Mouse (Mus musculus) gastrocnemius, postnatal 36 days (tissue): ENCODE measurements around the gene Nos1ap. TPM values are rescaled to one million over a fixed set of nuclear protein-coding genes. Genes with fewer than 3 reads are reported as not detected.

Experiments
- DNase-seq, 2 experiments: peaks; one replicate each; pipeline ENCODE4 v3.0.0; 2022
- intact Hi-C: fragments of 180-260 bp; cut with DNase I; formaldehyde crosslinking; loops from one replicate; pipeline ENCODE4 v1.15.1; 2025
- total RNA-seq, 2 experiments: library from RNA; stranded (reverse); gene quantifications; 2 replicates each; pipeline ENCODE4 v1.2.3; 2021

Gene Nos1ap
- total RNA-seq, 2 experiments from 2014 or later: 1.0 to 1.7 TPM

- DNase-seq: no peak
- intact Hi-C loops: no loop called here
Measured at GRCm38 (mm10) chr1:170429656-170430055, 160.0 kb downstream of the Nos1ap start.

- DNase-seq: no peak
- intact Hi-C loops: no loop called here
Measured at GRCm38 (mm10) chr1:170428141-170428540, 161.5 kb downstream of the Nos1ap start.

- no peak for DNase-seq
- intact Hi-C loops: no loop called here
Measured at GRCm38 (mm10) chr1:170424258-170424889, 165.3 kb downstream of the Nos1ap start.

GRCm38 (mm10) chr1:170423048-170423447, 166.6 kb downstream of the Nos1ap start:
- no peak for DNase-seq
- intact Hi-C loops: no loop called here

GRCm38 (mm10) chr1:170422188-170422587, 167.5 kb downstream of the Nos1ap start:
- intact Hi-C loops: no loop called here
- no peak for DNase-seq

- intact Hi-C loops: no loop called here
- no peak for DNase-seq
Measured at GRCm38 (mm10) chr1:170419961-170420360, 169.7 kb downstream of the Nos1ap start.

GRCm38 (mm10) chr1:170418131-170418530, 171.5 kb downstream of the Nos1ap start:
- intact Hi-C loops: no loop called here
- no peak for DNase-seq

- intact Hi-C loops: no loop called here
- no peak for DNase-seq
Measured at GRCm38 (mm10) chr1:170416967-170417366, 172.7 kb downstream of the Nos1ap start.

- no peak for DNase-seq
- intact Hi-C loops: no loop called here
Measured at GRCm38 (mm10) chr1:170416206-170416605, 173.5 kb downstream of the Nos1ap start.

GRCm38 (mm10) chr1:170415395-170415794, 174.3 kb downstream of the Nos1ap start:
- intact Hi-C loops: no loop called here

GRCm38 (mm10) chr1:170410402-170411191, 179.1 kb downstream of the Nos1ap start:
- intact Hi-C loops: no loop called here
- no peak for DNase-seq

More at GRCm38 (mm10) chr1:170415395-170415794, 174.3 kb downstream of the Nos1ap start:
- no peak for DNase-seq

GRCm38 (mm10) chr1:170409091-170409490, 180.6 kb downstream of the Nos1ap start:
- intact Hi-C loops: no loop called here
- no peak for DNase-seq

- no peak for DNase-seq
- intact Hi-C loops: no loop called here
Measured at GRCm38 (mm10) chr1:170406921-170407320, 182.7 kb downstream of the Nos1ap start.

GRCm38 (mm10) chr1:170405152-170405551, 184.5 kb downstream of the Nos1ap start:
- no peak for DNase-seq
- intact Hi-C loops: no loop called here

- no peak for DNase-seq
- intact Hi-C loops: no loop called here
Measured at GRCm38 (mm10) chr1:170402682-170403081, 187.0 kb downstream of the Nos1ap start.

GRCm38 (mm10) chr1:170398866-170399265, 190.8 kb downstream of the Nos1ap start:
- DNase-seq: no peak
- intact Hi-C loops: no loop called here

- intact Hi-C loops: no loop called here
- DNase-seq: no peak
Measured at GRCm38 (mm10) chr1:170395101-170395500, 194.6 kb downstream of the Nos1ap start.

GRCm38 (mm10) chr1:170394641-170395040, 195.0 kb downstream of the Nos1ap start:
- intact Hi-C loops: no loop called here
- DNase-seq: no peak

- no peak for DNase-seq
- intact Hi-C loops: no loop called here
Measured at GRCm38 (mm10) chr1:170392771-170393728, 196.6 kb downstream of the Nos1ap start.

GRCm38 (mm10) chr1:170387180-170387912, 202.3 kb downstream of the Nos1ap start:
- intact Hi-C loops: no loop called here
- no peak for DNase-seq
